Comparison of ENCODE assay signal across 17 mouse cellular contexts in the genomic region with DNA sequence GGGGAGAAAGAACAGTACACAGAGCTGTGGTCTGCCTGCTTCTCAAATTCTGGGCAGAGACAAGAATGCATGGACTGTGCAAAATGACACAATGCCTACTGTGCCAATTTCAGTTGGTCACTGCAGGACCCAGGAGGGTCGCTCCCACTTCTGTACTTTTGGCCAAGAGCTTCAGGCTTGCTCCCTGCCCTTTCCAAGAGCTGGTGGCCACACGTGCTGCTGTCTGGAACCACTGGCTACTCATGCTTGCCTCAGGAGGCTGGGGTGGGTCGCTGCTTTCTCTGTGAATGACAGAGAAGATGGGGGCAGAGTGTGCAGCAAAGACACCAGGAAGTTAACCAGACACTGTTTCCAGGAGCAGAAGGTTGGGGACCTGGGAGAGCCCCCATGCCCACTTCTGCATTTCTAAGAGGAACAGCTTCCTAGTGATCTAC. TPM values are rescaled to one million over a fixed set of nuclear protein-coding genes. Genes with fewer than 3 reads are reported as not detected.
A peak's percentile ranks its signal among the peaks of the same experiment; 100 is the strongest.
DNase-seq lines count a peak whose midpoint lies in the region; ATAC-seq lines count a peak whose summit lies in the region.
"Had no signal": no experiment of that assay in that cellular context is flagged by ENCODE, and none has a peak within 500 bp of the region (broad histone marks: within the 10 kb centered on the region; RNA-seq: fewer than 3 reads in every experiment).

No protein-coding gene starts in this region.

- H3K4me3 ChIP-seq in midbrain, embryonic 10.5 days: no peak overlapping the region
- no peak overlapping the region for H3K4me3 ChIP-seq in midbrain, embryonic 16.5 days (ENCODE audit: low read depth, low read length)
- no peak overlapping the region for H3K4me3 ChIP-seq in limb, embryonic 13.5 days
- H3K4me3 ChIP-seq: erythroblast, embryonic 14.5 days; midbrain, embryonic 15.5 days had no signal

- no peaks in the 10 kb centered on the region for H3K9me3 ChIP-seq in midbrain, embryonic 10.5 days (replicated peaks)
- H3K9me3 ChIP-seq in midbrain, embryonic 16.5 days (replicated peaks; ENCODE audit: control insufficient read depth, low read length, poor library complexity, severe bottlenecking): no peaks in the 10 kb centered on the region
- H3K9me3 ChIP-seq in limb, embryonic 13.5 days: no peaks in the 10 kb centered on the region
- H3K9me3 ChIP-seq: midbrain, embryonic 15.5 days had no signal

- 0 out of 2 replicates have a peak overlapping the region, but pooled peaks have one; percentile 13 for H3K27ac ChIP-seq in midbrain, embryonic 10.5 days (replicated peaks)
- no peak overlapping the region for H3K27ac ChIP-seq in midbrain, embryonic 16.5 days (ENCODE audit: low read length)
- peak overlapping the region; percentile 33; the same call in 1 of the 2 replicates for H3K27ac ChIP-seq in limb, embryonic 13.5 days
- H3K27ac ChIP-seq: macrophage; midbrain, embryonic 15.5 days had no signal

- H3K27me3 ChIP-seq in midbrain, embryonic 10.5 days (ENCODE audit: low read depth, poor library complexity, severe bottlenecking): peaks cover 21% of the 10 kb centered on the region
- H3K27me3 ChIP-seq in midbrain, embryonic 16.5 days (ENCODE audit: control insufficient read depth, insufficient read depth, low read depth, low read length): no peaks in the 10 kb centered on the region
- no peaks in the 10 kb centered on the region for H3K27me3 ChIP-seq in limb, embryonic 13.5 days
- H3K27me3 ChIP-seq: midbrain, embryonic 15.5 days had no signal

- H3K4me1 ChIP-seq in midbrain, embryonic 10.5 days: peaks cover 7% of the 10 kb centered on the region
- H3K4me1 ChIP-seq in midbrain, embryonic 16.5 days (ENCODE audit: control insufficient read depth, insufficient read depth, low read length): no peaks in the 10 kb centered on the region
- H3K4me1 ChIP-seq in limb, embryonic 13.5 days: peaks cover 53% of the 10 kb centered on the region
- H3K4me1 ChIP-seq: midbrain, embryonic 15.5 days had no signal

- intact Hi-C loops in heart, postnatal 10 days (cut with DNase I): no loop called here

- no peaks in the 10 kb centered on the region; the same call in 1 of the 2 replicates for H3K36me3 ChIP-seq in midbrain, embryonic 10.5 days
- H3K36me3 ChIP-seq in midbrain, embryonic 16.5 days (ENCODE audit: control insufficient read depth, insufficient read depth, low read length): no peaks in the 10 kb centered on the region
- peaks cover 68% of the 10 kb centered on the region for H3K36me3 ChIP-seq in limb, embryonic 13.5 days
- H3K36me3 ChIP-seq: midbrain, embryonic 15.5 days had no signal

- WGBS in midbrain, embryonic 10.5 days: 76% methylated on average over 3 of the region's 3 CpGs
- 71% methylated on average over 3 of the region's 3 CpGs for WGBS in midbrain, embryonic 16.5 days
- 65% methylated on average over 3 of the region's 3 CpGs for WGBS in limb, embryonic 13.5 days

- no peak overlapping the region for H3K9ac ChIP-seq in midbrain, embryonic 16.5 days (ENCODE audit: low read depth, low read length)
- H3K9ac ChIP-seq in limb, embryonic 13.5 days: no peak overlapping the region
- H3K9ac ChIP-seq: lung, embryonic 14.5 days; midbrain, embryonic 15.5 days had no signal

- H3K4me2 ChIP-seq in midbrain, embryonic 16.5 days (ENCODE audit: low read length): no peak overlapping the region
- no peak overlapping the region for H3K4me2 ChIP-seq in limb, embryonic 13.5 days (replicated peaks)
- H3K4me2 ChIP-seq: liver, embryonic 11.5 days; lung, embryonic 14.5 days; midbrain, embryonic 15.5 days had no signal

- peak; percentile 20; the same call in 1 of the 2 replicates for ATAC-seq in frontal cortex, adult (ENCODE audit: low TSS enrichment)
- no peak for ATAC-seq in midbrain, embryonic 16.5 days
- ATAC-seq in limb, embryonic 13.5 days (ENCODE audit: low FRiP score, low read depth): no peak
- ATAC-seq: midbrain, embryonic 15.5 days had no signal

- DNase-seq in frontal cortex, adult 2 months (ENCODE audit: extremely low spot score in 1 of 2, low spot score in 1 of 2): no peak
- DNase-seq in midbrain, embryonic 10.5 days (ENCODE audit: low spot score): no peak
- no peak for DNase-seq in testis, postnatal 14 days (ENCODE audit: low spot score)
- DNase-seq in liver: no peak
- DNase-seq in heart, postnatal 10 days: no peak
- DNase-seq: cerebellum, adult 11 months; kidney, adult 8-10 months; kidney, postnatal 4 days; lung, embryonic 14.5 days; thymus, postnatal 14 days had no signal

RNA-seq across cellular contexts. Expression of a gene that starts 53.5 kb away (rescaled TPM):
- 11.6 and 12.5 TPM in 2 replicates for polyA plus RNA-seq in frontal cortex, adult 2 months (2012; rRNA removed)
- 8.3 and 8.7 TPM in 2 replicates for polyA plus RNA-seq in midbrain, embryonic 10.5 days (2016; fragmentation: Nextera tagmentation; extraction: Ambion mirVana)
- 3.8 and 5.1 TPM in 2 replicates for polyA plus RNA-seq in midbrain, embryonic 16.5 days (2015; fragmentation: Nextera tagmentation; extraction: Ambion mirVana)
- 18.1 and 22.3 TPM in 2 replicates for polyA plus RNA-seq in limb, embryonic 13.5 days (2015; fragmentation: Nextera tagmentation; extraction: Ambion mirVana)
- total RNA-seq in heart, postnatal 10 days (2021): 10 to 100 TPM; 34.3 to 56.2 TPM
- polyA plus RNA-seq: erythroblast, embryonic 14.5 days had no signal
